Mouse (Mus musculus): Measurements from ENCODE around the gene Wdr34. TPM values are rescaled to one million over a fixed set of nuclear protein-coding genes. Genes with fewer than 3 reads are reported as not detected.

Wdr34 gene
- polyA plus RNA-seq (2017; shearing (Covaris generic)), result 1 to 10 TPM in 1 of 2 experiments, under 1 TPM in 1; 0.93 to 1.4 TPM

GRCm38 (mm10) chr2:30048699-30049388, at the start of gene Wdr34:
Wdr34 (minus strand) TSS chr2:30048881.

DNA sequence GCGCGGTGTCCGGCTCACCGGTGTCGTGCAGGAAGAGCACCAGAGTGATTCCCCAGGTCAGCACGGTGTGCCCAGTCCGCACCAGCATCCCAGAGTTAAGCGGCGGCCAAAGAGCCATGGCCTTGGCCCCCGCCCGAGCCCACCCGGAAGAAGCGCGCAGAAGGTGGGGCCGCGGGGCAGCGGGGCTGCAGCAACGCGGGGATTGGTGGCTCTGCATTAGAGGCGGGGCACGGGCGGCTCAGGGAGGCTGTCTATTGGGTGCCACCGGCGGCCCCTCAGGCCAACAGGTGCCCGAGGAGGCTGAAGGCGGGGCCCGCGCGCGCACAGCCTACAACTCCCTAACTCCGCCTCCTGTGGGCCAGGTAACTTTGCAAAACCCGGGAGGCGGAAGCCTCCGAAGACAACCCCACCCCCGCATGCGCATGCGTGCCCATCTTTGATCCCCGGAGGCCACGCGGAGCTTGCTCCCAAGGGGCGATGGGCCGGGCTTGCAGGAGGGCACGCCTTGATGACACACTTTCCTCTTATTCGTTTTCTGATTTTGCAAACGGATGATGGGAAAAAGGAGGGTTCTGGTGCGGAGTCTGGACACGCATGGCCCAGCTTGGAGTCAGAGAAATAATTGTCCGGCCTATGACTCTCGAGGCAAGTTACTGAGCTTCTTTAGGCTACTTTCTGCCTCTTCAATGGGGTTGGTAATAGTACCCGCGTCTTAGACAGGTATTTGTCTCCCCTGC, 45.0 kb upstream of the Wdr34 start, which contains the start of gene Zdhhc12:
Gene Zdhhc12 (minus strand): TSS at position 178 of the 737 bp plus-strand sequence.

GRCm38 (mm10) chr2:30077502-30078348, 29.0 kb upstream of the Wdr34 start, which contains the start of gene Pkn3:
Pkn3 (plus strand) TSS chr2:30077684.

DNA sequence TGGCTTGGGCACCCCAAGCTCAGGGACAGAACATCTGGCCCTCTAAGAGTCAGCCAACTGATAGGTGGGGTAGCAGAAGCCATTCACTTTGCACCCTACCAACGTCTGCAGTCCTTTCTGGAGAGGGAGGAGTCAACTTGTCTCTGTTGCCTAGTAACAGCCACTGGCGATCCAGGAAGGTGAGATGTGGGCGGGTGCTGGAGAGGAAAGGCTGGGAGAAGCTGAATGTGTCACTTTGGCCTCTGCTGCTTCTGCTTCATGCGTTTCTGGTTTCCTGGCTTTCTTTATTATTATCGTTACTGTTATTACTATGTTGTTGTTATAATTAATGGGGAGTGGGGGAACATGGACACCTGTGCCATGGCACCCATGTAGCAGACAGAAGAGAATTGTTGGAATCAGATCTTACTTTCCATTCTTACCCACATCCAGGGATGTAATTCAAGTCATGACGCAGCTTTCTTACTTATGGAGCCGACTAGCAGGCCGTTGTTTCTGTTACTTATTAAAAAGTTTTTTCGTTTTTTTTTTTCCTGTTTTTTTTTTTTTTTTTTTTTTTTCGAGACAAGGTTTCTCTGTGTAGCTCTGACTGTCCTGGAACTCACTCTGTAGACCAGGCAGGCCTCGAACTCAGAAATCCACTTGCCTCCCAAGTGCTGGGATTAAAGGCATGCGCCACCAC, 8.7 kb upstream of the Wdr34 start, which contains the start of gene Set:
Gene Set (plus strand): TSS at position 156 of the 682 bp plus-strand sequence.

Other genes starting within 250 kb of the Wdr34 start
- 1 to 10 TPM; 4.7 to 5.4 TPM for gene Slc27a4, start 246.2 kb downstream of the Wdr34 start, polyA plus RNA-seq (2017; shearing (Covaris generic))
- gene Urm1, start 228.8 kb downstream of the Wdr34 start, polyA plus RNA-seq (2017; shearing (Covaris generic)), result 10 to 100 TPM; 22.5 to 23.7 TPM
- 1 to 10 TPM; 1.2 to 2.8 TPM for gene Cercam, start 179.7 kb downstream of the Wdr34 start, polyA plus RNA-seq (2017; shearing (Covaris generic))
- 10 to 100 TPM; 65.1 to 70.0 TPM for gene Odf2, start 159.7 kb downstream of the Wdr34 start, polyA plus RNA-seq (2017; shearing (Covaris generic))
- gene Gle1, start 113.5 kb downstream of the Wdr34 start, polyA plus RNA-seq (2017; shearing (Covaris generic)), result 10 to 100 TPM; 53.6 to 55.7 TPM
- 10 to 100 TPM; 65.7 to 97.2 TPM for gene Sptan1, start 83.3 kb downstream of the Wdr34 start, polyA plus RNA-seq (2017; shearing (Covaris generic))
- 100 to 1,000 TPM; 308 to 386 TPM for gene Set, start 8.5 kb upstream of the Wdr34 start, polyA plus RNA-seq (2017; shearing (Covaris generic))
- gene Pkn3, start 28.8 kb upstream of the Wdr34 start, polyA plus RNA-seq (2017; shearing (Covaris generic)), result under 1 TPM; 0.43 to 0.75 TPM
- 10 to 100 TPM; 29.0 to 33.8 TPM for gene Zdhhc12, start 44.8 kb upstream of the Wdr34 start, polyA plus RNA-seq (2017; shearing (Covaris generic))
- gene Zer1, start 75.7 kb upstream of the Wdr34 start, polyA plus RNA-seq (2017; shearing (Covaris generic)), result 10 to 100 TPM; 52.2 to 53.4 TPM
- gene Tbc1d13, start 84.9 kb upstream of the Wdr34 start, polyA plus RNA-seq (2017; shearing (Covaris generic)), result 1 to 10 TPM; 6.2 to 7.8 TPM
- 10 to 100 TPM; 15.3 to 20.4 TPM for gene Endog, start 122.6 kb upstream of the Wdr34 start, polyA plus RNA-seq (2017; shearing (Covaris generic))
- 10 to 100 TPM; 27.5 to 36.4 TPM for gene Spout1, start 129.6 kb upstream of the Wdr34 start, polyA plus RNA-seq (2017; shearing (Covaris generic))
- gene Kyat1, start 157.0 kb upstream of the Wdr34 start, polyA plus RNA-seq (2017; shearing (Covaris generic)), result 10 to 100 TPM in 1 of 2 experiments, 1 to 10 TPM in 1; 9.9 to 10.6 TPM
- 1 to 10 TPM; 7.7 to 9.7 TPM for gene Lrrc8a, start 188.8 kb upstream of the Wdr34 start, polyA plus RNA-seq (2017; shearing (Covaris generic))
- 1 to 10 TPM; 2.3 to 4.6 TPM for gene Gm28035, start 191.7 kb upstream of the Wdr34 start, polyA plus RNA-seq (2017; shearing (Covaris generic))
- 1 to 10 TPM; 4.9 to 8.1 TPM for gene Phyhd1, start 217.3 kb upstream of the Wdr34 start, polyA plus RNA-seq (2017; shearing (Covaris generic))
- gene Gm28038, start 232.2 kb upstream of the Wdr34 start, polyA plus RNA-seq (2017; shearing (Covaris generic)), result not detected
- 10 to 100 TPM; 15.1 to 17.4 TPM for gene Dolk, start 237.5 kb upstream of the Wdr34 start, polyA plus RNA-seq (2017; shearing (Covaris generic))
- gene Nup188, start 237.5 kb upstream of the Wdr34 start, polyA plus RNA-seq (2017; shearing (Covaris generic)), result 10 to 100 TPM; 16.5 to 22.0 TPM